Comparison of ENCODE assay signal across 12 mouse cellular contexts in genomic region chr5:140002541-140002940, GRCm38 (mm10).
"Had no signal": no experiment of that assay in that cellular context is flagged by ENCODE, and none has a peak within 500 bp of the region (broad histone marks: within the 10 kb centered on the region; RNA-seq: fewer than 3 reads in every experiment).

No protein-coding gene starts in this region.

- H3K27me3 ChIP-seq: kidney, embryonic 15.5 days; liver, embryonic 13.5 days had no signal

- H3K27ac ChIP-seq: kidney, embryonic 15.5 days; left cerebral cortex, adult 2 months; liver, embryonic 13.5 days had no signal

- H3K4me3 ChIP-seq: kidney, embryonic 15.5 days; left cerebral cortex, adult 2 months; liver, embryonic 13.5 days had no signal

- H3K9ac ChIP-seq: kidney, embryonic 15.5 days; liver, embryonic 13.5 days had no signal

- DNase-seq: kidney, adult 2 months; kidney, postnatal 10 days; kidney, postnatal 36 days; layer of hippocampus, postnatal 36 days; liver, embryonic 13.5 days; lung, adult 2 months; lung, postnatal 14 days; lung, postnatal 4 days; thymus, adult 18-20 months; thymus, postnatal 36 days had no signal

- H3K4me2 ChIP-seq: kidney, embryonic 15.5 days; liver, embryonic 13.5 days had no signal

- H3K9me3 ChIP-seq: kidney, embryonic 15.5 days; liver, embryonic 13.5 days had no signal

- H3K4me1 ChIP-seq: liver, embryonic 13.5 days had no signal
